Mouse (Mus musculus): ENCODE measurements around the gene Mat1a.

Gene Mat1a

DNA sequence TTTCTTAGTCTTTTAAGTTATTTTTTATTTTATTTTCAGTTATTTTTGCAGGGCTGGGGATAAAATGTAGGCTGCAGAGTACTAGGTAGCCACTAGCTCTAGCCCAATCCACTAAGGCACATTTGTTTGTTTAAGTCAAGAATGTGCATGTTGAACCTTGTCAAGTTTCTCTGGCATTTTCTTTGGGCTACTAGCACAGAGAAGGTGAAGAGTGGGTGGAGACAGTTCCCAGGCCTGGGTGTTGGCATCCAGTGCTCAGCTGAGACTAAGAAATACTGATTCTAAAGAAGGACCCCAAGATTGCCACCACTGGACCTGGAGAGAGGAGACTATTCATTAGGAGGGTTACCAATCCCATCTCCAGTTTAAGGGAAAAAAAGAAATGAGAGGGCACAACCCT, 32.2 kb downstream of the Mat1a start:
- no peak for DNase-seq (ENCODE audit: extremely low read depth, low read depth, low spot score)

DNA sequence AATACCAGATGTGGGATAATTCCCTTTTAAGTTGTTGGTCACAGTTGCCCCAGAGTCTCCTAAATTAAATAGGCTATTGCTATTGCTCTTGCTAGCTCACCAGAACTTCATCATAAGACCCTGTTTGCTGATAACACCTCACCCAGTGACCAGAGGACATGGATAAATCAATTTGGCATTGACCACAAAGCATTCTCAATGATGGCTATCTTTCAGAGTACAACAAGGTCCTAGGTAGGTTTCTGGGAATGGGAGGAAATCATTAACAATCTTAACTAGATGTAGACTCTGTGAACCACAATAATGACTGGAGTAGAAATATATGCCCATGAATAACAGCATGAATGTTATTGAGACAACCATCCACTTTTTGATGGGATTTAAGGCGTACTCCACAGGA, 35.9 kb downstream of the Mat1a start:
- DNase-seq (ENCODE audit: extremely low read depth, low read depth, low spot score): no peak

GRCm38 (mm10) chr14:41146035-41146434, 41.2 kb downstream of the Mat1a start:
- no peak for DNase-seq (ENCODE audit: extremely low read depth, low read depth, low spot score)

DNA sequence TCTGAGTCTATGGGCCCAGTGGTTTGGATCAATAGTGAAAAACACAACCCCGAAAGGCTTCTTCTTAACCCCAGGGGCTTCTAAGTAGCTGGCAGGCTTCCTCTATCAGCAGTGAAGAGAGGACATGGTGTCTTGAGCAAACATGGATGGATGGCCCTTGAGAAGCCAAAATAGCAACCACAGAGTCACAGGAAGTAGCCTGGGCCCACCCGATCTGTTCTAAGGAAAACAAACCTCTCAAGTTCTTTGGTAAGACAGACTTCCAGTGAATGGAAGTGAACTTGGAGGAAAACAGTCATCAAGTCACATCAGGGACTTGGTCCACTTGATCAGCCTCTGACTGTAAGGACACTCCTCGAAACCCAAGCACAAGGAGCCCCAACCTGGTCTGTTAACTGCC, 42.1 kb downstream of the Mat1a start:
- DNase-seq (ENCODE audit: extremely low read depth, low read depth, low spot score): no peak

GRCm38 (mm10) chr14:41147356-41147755, 42.5 kb downstream of the Mat1a start:
- no peak for DNase-seq (ENCODE audit: extremely low read depth, low read depth, low spot score)

DNA sequence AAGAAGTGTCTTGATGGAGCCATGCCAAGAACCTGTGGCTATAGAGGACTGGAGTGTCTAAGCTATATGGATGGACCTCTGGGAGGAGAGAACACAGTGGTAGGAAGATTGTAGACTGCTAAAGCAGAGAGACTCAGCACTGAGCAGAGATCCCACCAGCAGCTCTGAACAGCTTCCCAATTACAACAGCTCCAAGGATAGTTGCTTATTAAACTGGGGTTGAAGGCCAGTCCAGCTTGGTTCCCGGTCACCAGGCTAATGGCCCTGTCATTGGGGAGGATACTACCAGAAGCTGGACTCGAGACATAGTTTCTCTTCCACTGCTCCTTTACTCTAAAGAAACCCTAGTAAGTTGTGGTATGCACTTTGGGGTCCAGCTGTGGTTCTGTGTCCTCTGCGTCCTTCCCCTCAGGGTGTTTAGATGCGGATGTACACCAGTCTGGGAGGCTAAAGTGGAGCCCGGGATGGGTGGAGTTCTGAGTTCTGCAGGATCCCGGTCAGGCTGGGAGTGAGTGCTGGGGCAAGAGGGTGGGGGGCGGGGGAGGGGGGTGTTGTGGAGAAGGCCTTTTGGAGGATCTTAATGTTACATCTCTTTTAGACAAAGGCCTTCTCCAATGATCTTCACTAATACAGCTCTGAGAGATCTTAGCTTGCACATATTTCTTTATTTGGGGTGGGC, 46.5 kb downstream of the Mat1a start, which contains the start of gene Mbl1:
Gene Mbl1 (plus strand): TSS at position 239 of the 679 bp plus-strand sequence.
- DNase-seq (ENCODE audit: extremely low read depth, low read depth, low spot score): no peak

GRCm38 (mm10) chr14:41160076-41160475, 55.2 kb downstream of the Mat1a start:
- no peak for DNase-seq (ENCODE audit: extremely low read depth, low read depth, low spot score)

DNA sequence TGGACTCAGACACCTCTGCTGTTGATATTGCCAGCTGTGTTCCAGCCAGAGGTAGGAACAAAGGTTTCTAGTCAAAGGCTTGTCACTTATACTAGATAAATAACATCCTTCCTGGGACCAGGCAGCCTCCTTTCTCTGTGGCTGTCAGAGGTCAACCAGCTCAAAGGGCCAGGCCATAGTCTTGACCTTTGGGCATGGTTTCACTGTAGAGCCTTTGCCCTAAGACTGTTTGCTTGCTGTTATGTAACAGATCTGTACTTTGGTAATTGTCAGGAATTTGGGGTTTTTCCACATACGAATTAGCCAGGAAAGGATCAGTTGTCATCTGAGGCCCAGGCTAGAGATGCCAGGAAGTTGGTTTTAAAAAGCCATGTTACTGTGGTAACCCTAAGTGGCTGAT, 55.9 kb downstream of the Mat1a start:
- DNase-seq (ENCODE audit: extremely low read depth, low read depth, low spot score): no peak

DNA sequence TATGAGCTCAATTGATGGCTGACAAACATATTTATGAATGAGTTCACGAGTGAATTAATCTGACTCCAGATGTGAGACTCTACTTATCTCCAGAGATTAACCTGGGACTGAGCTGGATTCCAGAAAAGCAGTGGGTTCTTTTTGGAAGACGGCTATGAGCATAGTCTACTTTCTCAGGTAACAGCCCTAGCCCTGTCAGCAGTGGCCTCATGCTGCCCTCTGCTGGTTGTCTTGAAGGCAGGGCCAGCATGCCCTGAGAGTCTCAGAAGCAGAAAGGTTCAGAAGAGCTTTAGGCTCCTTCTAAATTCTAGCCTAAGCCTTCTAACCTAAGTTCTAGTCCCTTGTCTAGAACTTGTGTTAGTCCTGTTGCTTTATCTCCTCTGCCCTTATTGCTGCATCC, 57.8 kb downstream of the Mat1a start:
- DNase-seq (ENCODE audit: extremely low read depth, low read depth, low spot score): no peak

- no peak for DNase-seq (ENCODE audit: extremely low read depth, low read depth, low spot score)
Observed at GRCm38 (mm10) chr14:41167278-41167677, 62.4 kb downstream of the Mat1a start.

GRCm38 (mm10) chr14:41168567-41168966, 63.7 kb downstream of the Mat1a start:
- DNase-seq (ENCODE audit: extremely low read depth, low read depth, low spot score): no peak

DNA sequence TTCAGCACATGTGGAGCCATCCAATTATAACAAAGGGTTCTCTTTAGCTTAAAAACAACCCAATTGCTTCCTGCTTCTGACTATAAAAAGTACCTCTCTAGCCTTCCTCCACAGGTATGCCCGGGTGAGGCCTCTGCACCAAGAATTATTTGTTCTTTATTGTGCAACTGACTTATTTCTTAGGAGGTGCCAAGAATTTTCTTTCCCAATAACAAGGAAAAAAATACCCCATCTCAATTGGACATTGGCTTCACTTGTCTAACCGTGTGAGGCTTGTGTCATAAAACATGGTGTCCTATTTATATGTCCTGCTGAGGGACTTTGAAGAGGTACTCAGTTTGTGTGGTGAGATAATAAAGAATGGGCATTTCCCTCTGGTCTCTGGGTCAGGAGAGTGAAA, 65.7 kb downstream of the Mat1a start:
- DNase-seq (ENCODE audit: extremely low read depth, low read depth, low spot score): no peak
